In the genomic region with DNA sequence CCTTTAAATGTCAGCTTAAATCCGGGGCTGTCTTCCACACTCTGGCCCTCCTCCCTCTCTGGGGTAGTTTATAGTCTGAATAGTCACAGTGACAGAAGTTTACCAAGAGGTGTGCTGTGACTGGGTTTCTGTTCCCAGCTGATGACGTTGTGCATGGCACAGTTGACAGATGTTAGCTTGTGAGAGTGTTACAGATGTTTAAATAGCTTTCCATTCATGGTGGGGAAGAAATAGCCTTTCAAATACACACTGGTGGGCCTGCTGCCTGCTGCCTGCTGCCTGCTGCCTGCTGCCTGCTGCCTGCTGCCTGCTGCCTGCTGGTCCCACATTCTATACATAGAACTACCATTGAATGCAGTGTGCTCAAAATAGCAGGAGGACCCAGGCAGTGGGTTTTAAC, we compare ENCODE assay signal across 14 mouse cellular contexts.
DNase-seq lines count a peak whose midpoint lies in the region; ATAC-seq and TF ChIP-seq lines count a peak whose summit lies in the region.
"Had no signal": no experiment of that assay in that cellular context is flagged by ENCODE, and none has a peak within 500 bp of the region (broad histone marks: within the 10 kb centered on the region; RNA-seq: fewer than 3 reads in every experiment).

No protein-coding gene starts in this region.

- no peak for ATAC-seq in heart, embryonic 11.5 days (replicated peaks; ENCODE audit: insufficient number of reproducible peaks, low FRiP score, low TSS enrichment)
- peak; percentile 52; the same call in 1 of the 2 replicates for ATAC-seq in midbrain, embryonic 12.5 days (ENCODE audit: low FRiP score, low read depth)
- ATAC-seq in midbrain, postnatal 0 days (ENCODE audit: low FRiP score), result no peak
- ATAC-seq in forebrain, postnatal 0 days, result peak; percentile 82
- peak; percentile 23; the same call in 1 of the 2 replicates for ATAC-seq in neural tube, embryonic 13.5 days (ENCODE audit: low read depth)
- ATAC-seq: activated CD4-positive, CD25-positive, alpha-beta regulatory T cell, adult 4 months; CD4-positive, CD25-positive, alpha-beta regulatory T cell, adult 4 months had no signal

- H3K9me3 ChIP-seq in heart, embryonic 11.5 days (replicated peaks; ENCODE audit: control insufficient read depth, low read length), result no peaks in the 10 kb centered on the region
- H3K9me3 ChIP-seq in midbrain, embryonic 12.5 days, result no peaks in the 10 kb centered on the region
- no peaks in the 10 kb centered on the region for H3K9me3 ChIP-seq in midbrain, postnatal 0 days (ENCODE audit: low read length)
- H3K9me3 ChIP-seq in forebrain, postnatal 0 days (ENCODE audit: low read length), result no peaks in the 10 kb centered on the region
- H3K9me3 ChIP-seq in neural tube, embryonic 13.5 days, result no peaks in the 10 kb centered on the region
- H3K9me3 ChIP-seq: embryonic facial prominence, embryonic 10.5 days; lung, embryonic 15.5 days had no signal

- intact Hi-C loops in heart, postnatal 10 days (cut with DNase I), result no loop called here

- no peak for TF ChIP-seq CTCF in midbrain, postnatal 0 days (IDR thresholded peaks at IDR 0.05)
- TF ChIP-seq CTCF in forebrain, postnatal 0 days (IDR thresholded peaks at IDR 0.05; ENCODE audit: low read depth), result no peak

- H3K27me3 ChIP-seq in heart, embryonic 11.5 days (ENCODE audit: control insufficient read depth, insufficient read depth, low read length), result no peaks in the 10 kb centered on the region
- no peaks in the 10 kb centered on the region for H3K27me3 ChIP-seq in midbrain, embryonic 12.5 days
- H3K27me3 ChIP-seq in midbrain, postnatal 0 days (ENCODE audit: insufficient read depth, low read length), result no peaks in the 10 kb centered on the region
- H3K27me3 ChIP-seq in forebrain, postnatal 0 days (ENCODE audit: insufficient read depth, low read length), result no peaks in the 10 kb centered on the region
- H3K27me3 ChIP-seq in neural tube, embryonic 13.5 days, result no peaks in the 10 kb centered on the region
- H3K27me3 ChIP-seq: lung, embryonic 15.5 days had no signal

- peak overlapping the region; percentile 70 for H3K27ac ChIP-seq in heart, embryonic 11.5 days (ENCODE audit: low read depth, low read length)
- H3K27ac ChIP-seq in midbrain, embryonic 12.5 days (replicated peaks), result no peak overlapping the region
- H3K27ac ChIP-seq in midbrain, postnatal 0 days (ENCODE audit: low read depth, low read length), result no peak overlapping the region
- no peak overlapping the region for H3K27ac ChIP-seq in forebrain, postnatal 0 days (ENCODE audit: low read depth, low read length)
- no peak overlapping the region for H3K27ac ChIP-seq in neural tube, embryonic 13.5 days (replicated peaks)
- H3K27ac ChIP-seq: embryonic facial prominence, embryonic 10.5 days; lung, embryonic 15.5 days had no signal

- 21% methylated on average over 2 of the region's 2 CpGs for WGBS in heart, embryonic 11.5 days (ENCODE audit: insufficient replicate concordance)
- WGBS in midbrain, embryonic 12.5 days, result 10% methylated on average over 2 of the region's 2 CpGs
- WGBS in midbrain, postnatal 0 days, result 9% methylated on average over 2 of the region's 2 CpGs
- WGBS in forebrain, postnatal 0 days, result 9% methylated on average over 2 of the region's 2 CpGs
- 9% methylated on average over 2 of the region's 2 CpGs for WGBS in neural tube, embryonic 13.5 days

- no peaks in the 10 kb centered on the region for H3K4me1 ChIP-seq in heart, embryonic 11.5 days (ENCODE audit: control insufficient read depth, insufficient read depth, low read length)
- H3K4me1 ChIP-seq in midbrain, embryonic 12.5 days, result peaks cover 5% of the 10 kb centered on the region; the same call in 1 of the 2 replicates
- no peaks in the 10 kb centered on the region for H3K4me1 ChIP-seq in midbrain, postnatal 0 days (ENCODE audit: insufficient read depth, low read length)
- no peaks in the 10 kb centered on the region; the same call in 1 of the 2 replicates for H3K4me1 ChIP-seq in forebrain, postnatal 0 days (ENCODE audit: insufficient read depth)
- peaks cover 12% of the 10 kb centered on the region; the same call in 1 of the 2 replicates for H3K4me1 ChIP-seq in neural tube, embryonic 13.5 days (replicated peaks)
- H3K4me1 ChIP-seq: lung, embryonic 15.5 days had no signal

- H3K4me3 ChIP-seq in heart, embryonic 11.5 days (ENCODE audit: low read depth, low read length), result no peak overlapping the region
- H3K4me3 ChIP-seq in midbrain, embryonic 12.5 days, result no peak overlapping the region
- H3K4me3 ChIP-seq in midbrain, postnatal 0 days (ENCODE audit: low read depth, low read length), result no peak overlapping the region
- no peak overlapping the region for H3K4me3 ChIP-seq in forebrain, postnatal 0 days (ENCODE audit: low read depth, low read length)
- H3K4me3 ChIP-seq in neural tube, embryonic 13.5 days, result no peak overlapping the region
- H3K4me3 ChIP-seq: embryonic facial prominence, embryonic 10.5 days; lung, embryonic 15.5 days had no signal

- H3K4me2 ChIP-seq in heart, embryonic 11.5 days, result no peak overlapping the region
- no peak overlapping the region for H3K4me2 ChIP-seq in midbrain, embryonic 12.5 days (replicated peaks)
- H3K4me2 ChIP-seq in midbrain, postnatal 0 days (ENCODE audit: low read depth, low read length, poor library complexity, severe bottlenecking), result no peak overlapping the region
- no peak overlapping the region for H3K4me2 ChIP-seq in forebrain, postnatal 0 days (ENCODE audit: low read depth)
- no peak overlapping the region for H3K4me2 ChIP-seq in neural tube, embryonic 13.5 days
- H3K4me2 ChIP-seq: lung, embryonic 15.5 days had no signal

- no peak overlapping the region for H3K9ac ChIP-seq in heart, embryonic 11.5 days (ENCODE audit: low read depth, low read length)
- H3K9ac ChIP-seq in midbrain, embryonic 12.5 days (replicated peaks), result no peak overlapping the region
- H3K9ac ChIP-seq in midbrain, postnatal 0 days (replicated peaks; ENCODE audit: low read length, poor library complexity, severe bottlenecking), result no peak overlapping the region
- no peak overlapping the region for H3K9ac ChIP-seq in forebrain, postnatal 0 days
- H3K9ac ChIP-seq in neural tube, embryonic 13.5 days, result no peak overlapping the region
- H3K9ac ChIP-seq: lung, embryonic 15.5 days had no signal

- no peaks in the 10 kb centered on the region for H3K36me3 ChIP-seq in heart, embryonic 11.5 days (ENCODE audit: control insufficient read depth, insufficient read depth, low read length)
- H3K36me3 ChIP-seq in midbrain, embryonic 12.5 days, result no peaks in the 10 kb centered on the region
- no peaks in the 10 kb centered on the region for H3K36me3 ChIP-seq in midbrain, postnatal 0 days (ENCODE audit: insufficient read depth, low read length)
- H3K36me3 ChIP-seq in forebrain, postnatal 0 days (ENCODE audit: insufficient read depth), result no peaks in the 10 kb centered on the region
- H3K36me3 ChIP-seq in neural tube, embryonic 13.5 days, result no peaks in the 10 kb centered on the region
- H3K36me3 ChIP-seq: embryonic facial prominence, embryonic 10.5 days; lung, embryonic 15.5 days had no signal

- no peak for DNase-seq in heart, postnatal 10 days
- no peak for DNase-seq in midbrain, postnatal 0 days (ENCODE audit: low spot score)
- peak; percentile 43 for DNase-seq in forebrain, postnatal 0 days
- DNase-seq in cerebellum, adult 9-11 months, result no peak
- DNase-seq: cerebellum, adult 11-12 months; gastrocnemius, postnatal 25 days; spleen, adult 18-20 months had no signal

Comparison
In these comparisons a context has a peak if more than half of its experiments do, and no peak if none do; other contexts are left out.
1. ATAC-seq: peak in midbrain, embryonic 12.5 days (single experiment), forebrain, postnatal 0 days (single experiment) and neural tube, embryonic 13.5 days (single experiment); none in heart, embryonic 11.5 days (single experiment) and midbrain, postnatal 0 days (single experiment).